Mouse (Mus musculus) testis, postnatal 10 days (tissue): ENCODE measurements around the gene Zbtb22.
A peak's percentile ranks its signal among the peaks of the same experiment; 100 is the strongest.

Source experiments
- DNase-seq: peaks from one replicate; pipeline ENCODE4 v3.0.0; 2021; ENCODE audit warnings: low spot score

Gene Zbtb22

GRCm38 (mm10) chr17:33920282-33921097 lies 4.8 kb downstream of the Zbtb22 start:
- peak; percentile 92 for DNase-seq

- no peak for DNase-seq
Observed at GRCm38 (mm10) chr17:33921361-33921760, 5.7 kb downstream of the Zbtb22 start.

GRCm38 (mm10) chr17:33924577-33925283 lies 9.0 kb downstream of the Zbtb22 start:
- DNase-seq = peak; percentile 80

GRCm38 (mm10) chr17:33925406-33926116 lies 9.9 kb downstream of the Zbtb22 start:
- DNase-seq = peak; percentile 47

GRCm38 (mm10) chr17:33926207-33926932 lies 10.7 kb downstream of the Zbtb22 start:
- DNase-seq = peak; percentile 70

- DNase-seq = no peak
Observed at GRCm38 (mm10) chr17:33928251-33928947, 12.7 kb downstream of the Zbtb22 start.

- peak; percentile 98 for DNase-seq
Observed at GRCm38 (mm10) chr17:33929371-33930279, 13.9 kb downstream of the Zbtb22 start, which contains the start of gene Rgl2. TSS of gene Rgl2 (plus strand) at chr17:33929543.

- peak; percentile 72 for DNase-seq
Observed at GRCm38 (mm10) chr17:33930280-33931158, 14.8 kb downstream of the Zbtb22 start.

- DNase-seq = peak; percentile 48
Observed at GRCm38 (mm10) chr17:33931159-33931866, 15.6 kb downstream of the Zbtb22 start.

GRCm38 (mm10) chr17:33931947-33932346 lies 16.2 kb downstream of the Zbtb22 start:
- peak; percentile 52 for DNase-seq

- peak; percentile 48 for DNase-seq
Observed at GRCm38 (mm10) chr17:33932448-33932847, 16.7 kb downstream of the Zbtb22 start.

- DNase-seq = no peak
Observed at GRCm38 (mm10) chr17:33932970-33933369, 17.3 kb downstream of the Zbtb22 start.

GRCm38 (mm10) chr17:33935422-33936055 lies 19.8 kb downstream of the Zbtb22 start:
- peak; percentile 54 for DNase-seq

GRCm38 (mm10) chr17:33936993-33937392 lies 21.3 kb downstream of the Zbtb22 start:
- DNase-seq = peak; percentile 49

GRCm38 (mm10) chr17:33938783-33939182 lies 23.1 kb downstream of the Zbtb22 start:
- DNase-seq = peak; percentile 47

GRCm38 (mm10) chr17:33940206-33940805 lies 24.6 kb downstream of the Zbtb22 start, which contains the start of the genes Pfdn6 and Wdr46:
TSS of gene Pfdn6 (minus strand) at chr17:33940343.
TSS of gene Wdr46 (plus strand) at chr17:33940660.
- peak; percentile 92 for DNase-seq

- peak; percentile 73 for DNase-seq
Observed at GRCm38 (mm10) chr17:33940981-33941380, 25.3 kb downstream of the Zbtb22 start.
